Mouse (Mus musculus) midbrain, postnatal 0 days (tissue): Measurements from ENCODE around the gene 3110082J24Rik. TPM values are rescaled to one million over a fixed set of nuclear protein-coding genes. Genes with fewer than 3 reads are reported as not detected.

Source experiments
- ATAC-seq: fragments of 200-750 bp; cut with Nextera tagmentation; 2 replicates; pipeline ENCODE4 v1.8.0; 2017; ENCODE audit warnings: moderate number of reproducible peaks, mild to moderate bottlenecking, moderate TSS enrichment, moderate library complexity; ENCODE audit not compliant: low FRiP score
- DNase-seq: peaks from one replicate; pipeline ENCODE4 v3.0.0-alpha.2; 2015; ENCODE audit warnings: low spot score
- H3K27ac ChIP-seq: fragments of 300-500 bp; sonication (generic); 2 replicates; pipeline ENCODE4 v1.5.1; 2014; ENCODE audit warnings: low read depth, mild to moderate bottlenecking, low read length, mixed read lengths
- H3K27me3 ChIP-seq: fragments of 300-500 bp; sonication (generic); 2 replicates; pipeline ENCODE4 v1.6.1; 2014; ENCODE audit warnings: low read length, control low read depth, mixed read lengths; ENCODE audit not compliant: insufficient read depth
- H3K36me3 ChIP-seq: fragments of 300-500 bp; sonication (generic); 2 replicates; pipeline ENCODE4 v1.6.1; 2014; ENCODE audit warnings: low read length, control low read depth, mixed read lengths; ENCODE audit not compliant: insufficient read depth
- H3K4me1 ChIP-seq: fragments of 300-500 bp; sonication (generic); 2 replicates; pipeline ENCODE4 v1.6.1; 2014; ENCODE audit warnings: mild to moderate bottlenecking, control low read depth, antibody characterized with exemption, low read length, mixed read lengths; ENCODE audit not compliant: insufficient read depth
- H3K4me2 ChIP-seq: fragments of 300-500 bp; sonication (generic); 2 replicates; pipeline ENCODE4 v1.6.1; 2014; ENCODE audit warnings: low read depth, mild to moderate bottlenecking, low read length, mixed read lengths; ENCODE audit not compliant: poor library complexity, severe bottlenecking
- H3K4me3 ChIP-seq: fragments of 300-500 bp; sonication (generic); 2 replicates; pipeline ENCODE4 v1.5.1; 2014; ENCODE audit warnings: low read depth, mild to moderate bottlenecking, low read length, moderate library complexity
- H3K9ac ChIP-seq: fragments of 300-500 bp; sonication (generic); replicated peaks from 2 replicates; pipeline ENCODE4 v1.6.1; 2014; ENCODE audit warnings: mild to moderate bottlenecking, low read length, moderate library complexity, mixed read lengths; ENCODE audit not compliant: poor library complexity, severe bottlenecking
- H3K9me3 ChIP-seq: fragments of 300-500 bp; sonication (generic); 2 replicates; pipeline ENCODE4 v1.6.1; 2016; ENCODE audit warnings: low read length, control low read depth
- CTCF ChIP-seq: IDR thresholded peaks from 2 replicates; pipeline ENCODE4 v1.5.1; 2016; ENCODE audit warnings: antibody characterized with exemption, mild to moderate bottlenecking
- WGBS: fragments of 180-500 bp; shearing (Covaris S2); extraction: QIAGEN DNeasy Blood & Tissue Kit; methylation state at CpG from one replicate; pipeline ENCODE4 v1.1.7; 2014; 5-methylcytosine and 5-hydroxymethylcytosine counted together
- polyA plus RNA-seq: library from polyadenylated mRNA; unstranded; fragments of >200 nt; fragmentation: Nextera tagmentation; extraction: Ambion mirVana; gene quantifications from 2 replicates; pipeline ENCODE4 v1.2.1, GENCODE M21; 2015
- total RNA-seq: library from RNA; depleted of rRNA; stranded (reverse); fragments of >200 nt; gene quantifications from 2 replicates; pipeline ENCODE4 v1.2.3, GENCODE M21; 2014

The 3110082J24Rik gene
- total and polyA plus RNA-seq, 2 experiments from 2014 or later, result 2.6 to 4.3 TPM

DNA sequence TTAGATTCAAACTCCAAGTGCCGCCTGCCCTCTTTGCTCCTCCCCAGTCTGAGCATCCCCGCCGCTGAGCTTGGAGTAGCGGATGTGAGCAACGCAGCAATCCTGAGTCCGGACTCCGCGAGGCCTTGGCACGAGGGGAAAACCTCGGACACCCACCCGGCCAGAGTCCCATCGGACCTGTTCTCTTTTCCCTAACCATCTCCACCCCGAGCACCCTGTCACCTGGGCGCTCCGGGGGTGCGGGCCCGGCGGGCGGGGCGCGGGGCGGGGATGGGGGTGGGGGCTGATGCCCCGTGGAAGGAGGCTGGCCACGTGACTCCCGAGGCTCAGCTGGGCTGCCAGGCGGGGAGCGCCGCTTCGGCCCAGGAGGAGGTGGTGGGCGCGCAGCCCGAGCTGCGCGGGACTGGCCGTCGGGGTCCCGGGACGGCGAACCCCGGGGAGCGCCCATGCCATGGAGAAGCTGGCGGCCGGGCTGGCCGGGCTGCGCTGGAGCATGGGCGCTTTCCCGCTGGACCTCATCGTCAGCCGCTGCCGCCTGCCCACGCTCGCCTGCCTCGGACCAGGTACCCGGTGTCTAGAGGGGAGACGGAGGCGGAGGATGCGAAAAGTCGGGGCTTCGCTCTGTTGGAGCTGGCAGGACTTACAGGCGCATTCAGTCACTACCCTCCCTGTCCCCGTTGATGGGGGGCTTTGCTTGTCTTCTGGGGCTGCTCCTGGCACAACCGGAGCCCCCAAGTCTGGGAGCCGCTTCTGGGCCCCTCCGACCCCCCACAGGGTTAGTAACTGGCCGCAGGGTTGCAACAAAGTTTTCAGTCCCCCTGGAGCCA is 832 bp downstream of the 3110082J24Rik start, which contains the start of gene Garem2:
Gene Garem2 (plus strand): TSS at position 321 of the 827 bp plus-strand sequence.
- WGBS, result under 1% methylated on average over 56 of the region's 65 CpGs
- DNase-seq, result peak; percentile 52

DNA sequence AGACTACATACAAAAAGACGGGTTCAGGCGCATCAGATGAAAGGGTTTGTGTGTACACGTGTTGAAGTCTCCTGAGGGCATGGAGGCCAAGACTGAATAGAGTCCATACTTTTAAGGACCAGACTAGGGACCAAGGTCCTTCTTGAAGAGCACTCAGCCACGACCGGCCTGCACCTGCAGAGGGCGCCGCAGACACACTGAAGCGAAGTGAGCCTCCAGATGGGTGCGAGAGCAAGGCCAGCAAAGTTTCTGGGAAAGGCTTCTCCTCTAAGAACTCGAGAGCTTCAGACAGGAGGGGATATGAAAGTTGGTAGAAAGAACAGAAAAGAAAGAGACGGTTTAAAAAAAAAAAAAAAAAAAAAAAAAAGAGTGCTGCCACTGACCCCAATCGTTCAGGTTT is 1.5 kb downstream of the 3110082J24Rik start:
- ATAC-seq, result no peak

More for the DNA sequence above, 832 bp downstream of the 3110082J24Rik start, which contains the start of gene Garem2:
- peak; percentile 25; the same call in 1 of the 2 replicates for ATAC-seq
- peak within 1 kb of the TSS; percentile 56 for H3K4me3 ChIP-seq
- H3K9ac ChIP-seq, result peak within 1 kb of the TSS; percentile 65
- H3K9me3 ChIP-seq, result no peaks in the 10 kb centered on the region
- TF ChIP-seq CTCF, result no peak
- peak within 1 kb of the TSS; percentile 99 for H3K4me2 ChIP-seq
- no peaks in the 10 kb centered on the region for H3K36me3 ChIP-seq
- H3K27ac ChIP-seq, result peak within 1 kb of the TSS; percentile 65
- H3K27me3 ChIP-seq, result no peaks in the 10 kb centered on the region
- peaks cover 9% of the 10 kb centered on the region; the same call in 1 of the 2 replicates for H3K4me1 ChIP-seq

DNA sequence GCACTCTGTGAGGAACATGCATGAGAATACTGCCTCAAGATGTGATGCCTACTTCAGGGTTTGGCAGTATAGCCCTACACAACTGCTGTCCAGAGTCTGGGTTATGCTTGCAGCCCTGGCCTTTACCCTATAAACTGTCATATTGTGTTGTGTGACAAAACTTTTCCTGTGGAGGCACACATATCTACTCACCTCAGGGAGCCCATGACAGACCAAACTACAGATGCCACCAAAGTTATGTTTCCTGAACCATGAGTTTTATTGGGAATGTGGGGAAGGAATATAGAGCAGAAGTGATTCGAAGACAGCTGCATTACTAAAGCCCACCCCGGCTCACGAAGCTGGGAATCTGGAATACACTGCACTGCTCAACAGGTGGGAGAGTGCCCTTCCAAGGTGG is 2.5 kb downstream of the 3110082J24Rik start:
- no peaks in the 10 kb centered on the region for H3K9me3 ChIP-seq
- no peak overlapping the region for H3K27ac ChIP-seq
- no peaks in the 10 kb centered on the region for H3K27me3 ChIP-seq
- no peak for TF ChIP-seq CTCF
- 86% methylated on average over 3 of the region's 3 CpGs for WGBS
- no peak overlapping the region for H3K9ac ChIP-seq
- H3K4me1 ChIP-seq, result peaks cover 9% of the 10 kb centered on the region; the same call in 1 of the 2 replicates
- DNase-seq (no peak), ATAC-seq (no peak)
- no peak overlapping the region for H3K4me2 ChIP-seq
- H3K36me3 ChIP-seq, result no peaks in the 10 kb centered on the region
- no peak overlapping the region for H3K4me3 ChIP-seq

More for the DNA sequence above, 1.5 kb downstream of the 3110082J24Rik start:
- no peak overlapping the region for H3K9ac ChIP-seq
- no peaks in the 10 kb centered on the region for H3K36me3 ChIP-seq
- WGBS, result 3% methylated on average over 12 of the region's 12 CpGs
- H3K27me3 ChIP-seq, result no peaks in the 10 kb centered on the region
- H3K9me3 ChIP-seq, result no peaks in the 10 kb centered on the region
- peaks cover 9% of the 10 kb centered on the region; the same call in 1 of the 2 replicates for H3K4me1 ChIP-seq
- TF ChIP-seq CTCF, result peak; percentile 79
- DNase-seq, result peak; percentile 76
- H3K27ac ChIP-seq, result no peak overlapping the region
- H3K4me2 ChIP-seq, result peak overlapping the region; percentile 99
- H3K4me3 ChIP-seq, result peak overlapping the region; percentile 56

DNA sequence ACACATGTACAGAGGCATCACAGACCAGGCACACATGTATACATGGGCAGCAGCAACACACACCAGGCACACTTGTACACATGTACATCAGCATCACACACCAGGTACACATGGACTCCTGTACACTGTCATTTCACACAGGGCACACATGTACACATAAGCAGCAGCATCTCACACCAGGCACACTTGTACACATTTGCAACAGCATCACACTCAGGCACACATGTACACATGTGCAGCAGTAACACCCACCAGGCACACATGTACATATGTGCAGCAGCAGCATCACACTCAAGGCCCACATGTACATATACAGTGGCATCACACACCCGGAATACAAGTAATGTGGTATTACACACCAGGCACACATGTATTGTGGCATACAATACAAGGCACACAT is 7.6 kb downstream of the 3110082J24Rik start:
- H3K27me3 ChIP-seq, result no peaks in the 10 kb centered on the region
- H3K4me1 ChIP-seq, result no peaks in the 10 kb centered on the region
- no peak for DNase-seq
- TF ChIP-seq CTCF, result no peak
- H3K4me3 ChIP-seq, result no peak overlapping the region
- H3K36me3 ChIP-seq, result no peaks in the 10 kb centered on the region
- 94% methylated on average over 1 of the region's 1 CpGs for WGBS
- ATAC-seq, result no peak
- H3K9me3 ChIP-seq, result no peaks in the 10 kb centered on the region
- H3K9ac ChIP-seq, result no peak overlapping the region
- H3K4me2 ChIP-seq, result no peak overlapping the region
- H3K27ac ChIP-seq, result no peak overlapping the region

DNA sequence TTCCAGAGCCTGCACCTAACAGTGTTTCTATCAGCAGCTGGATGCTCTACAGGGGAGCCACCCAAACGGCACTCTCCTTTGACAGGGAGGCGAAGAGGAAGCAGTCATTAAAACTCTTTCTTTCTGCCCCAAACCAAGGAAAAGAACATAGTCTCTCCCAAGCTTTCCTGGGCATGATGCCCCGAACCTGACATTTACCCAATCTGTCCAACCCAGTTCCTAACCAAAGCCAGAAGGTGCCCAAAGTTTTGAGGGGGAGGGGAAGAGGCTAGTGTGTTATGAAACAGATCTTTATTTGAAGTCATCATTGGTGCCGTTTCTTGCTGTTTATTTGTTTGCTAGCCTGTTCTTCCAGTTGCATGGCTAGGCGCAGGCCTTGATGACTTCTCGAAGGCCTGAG is 10.2 kb downstream of the 3110082J24Rik start:
- H3K27ac ChIP-seq, result no peak overlapping the region
- H3K36me3 ChIP-seq, result no peaks in the 10 kb centered on the region
- no peak overlapping the region for H3K4me3 ChIP-seq
- no peak overlapping the region for H3K4me2 ChIP-seq
- ATAC-seq (no peak), DNase-seq (no peak)
- H3K27me3 ChIP-seq, result no peaks in the 10 kb centered on the region
- 77% methylated on average over 6 of the region's 6 CpGs for WGBS
- no peaks in the 10 kb centered on the region for H3K9me3 ChIP-seq
- H3K9ac ChIP-seq, result no peak overlapping the region
- no peaks in the 10 kb centered on the region for H3K4me1 ChIP-seq
- no peak for TF ChIP-seq CTCF

DNA sequence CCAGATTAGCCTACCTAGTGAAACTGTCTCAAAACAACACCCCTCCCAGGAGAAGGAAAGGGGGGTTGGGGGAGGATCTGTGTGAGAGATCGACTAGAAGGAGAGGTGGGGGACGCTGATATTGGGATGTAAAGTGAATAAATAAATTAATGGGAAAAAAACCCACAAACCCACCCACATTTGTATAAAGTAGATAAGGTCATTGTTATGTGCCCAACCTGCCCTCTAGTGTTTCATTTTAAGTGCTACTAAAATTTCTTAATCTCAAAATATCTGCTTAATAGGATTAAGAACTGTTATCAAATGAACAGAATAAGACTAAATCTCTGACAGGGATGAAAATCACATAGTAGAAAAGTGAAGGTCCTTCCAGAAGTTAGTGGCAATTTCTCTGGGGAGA is 11.5 kb downstream of the 3110082J24Rik start:
- ATAC-seq, result no peak
- TF ChIP-seq CTCF, result peak; percentile 56

More for the DNA sequence above, 11.5 kb downstream of the 3110082J24Rik start:
- H3K4me1 ChIP-seq, result no peaks in the 10 kb centered on the region
- no peak overlapping the region for H3K27ac ChIP-seq
- H3K4me2 ChIP-seq, result no peak overlapping the region
- DNase-seq, result no peak
- whole genome bisulfite sequencing, result 43% methylated on average over 2 of the region's 2 CpGs
- no peak overlapping the region for H3K4me3 ChIP-seq
- no peak overlapping the region for H3K9ac ChIP-seq
- H3K9me3 ChIP-seq, result no peaks in the 10 kb centered on the region
- H3K36me3 ChIP-seq, result no peaks in the 10 kb centered on the region
- H3K27me3 ChIP-seq, result no peaks in the 10 kb centered on the region
